Mouse (Mus musculus) lung, postnatal 0 days (tissue): Measurements from ENCODE around the gene Grin2a. TPM values are rescaled to one million over a fixed set of nuclear protein-coding genes. Genes with fewer than 3 reads are reported as not detected.

Experiments
- ATAC-seq: fragments of 200-750 bp; cut with Nextera tagmentation; 2 replicates; pipeline ENCODE4 v1.8.0; 2017; ENCODE audit warnings: moderate library complexity
- DNase-seq: peaks from one replicate; pipeline ENCODE4 v3.0.0-alpha.2; 2016; ENCODE audit warnings: low spot score
- H3K27ac ChIP-seq: fragments of 300-500 bp; sonication (generic); 2 replicates; pipeline ENCODE4 v1.5.1; 2014; ENCODE audit warnings: antibody characterized with exemption, mild to moderate bottlenecking, low read length, mixed read lengths
- H3K27me3 ChIP-seq: fragments of 300-500 bp; sonication (generic); replicated peaks from 2 replicates; pipeline ENCODE4 v1.6.1; 2014; ENCODE audit warnings: low read length, mixed read lengths; ENCODE audit not compliant: insufficient read depth
- H3K36me3 ChIP-seq: fragments of 300-500 bp; sonication (generic); 2 replicates; pipeline ENCODE4 v1.6.1; 2014; ENCODE audit warnings: low read length, mixed read lengths; ENCODE audit not compliant: insufficient read depth
- H3K4me1 ChIP-seq: fragments of 300-500 bp; sonication (generic); 2 replicates; pipeline ENCODE4 v1.6.1; 2014; ENCODE audit warnings: antibody characterized with exemption, low read depth, low read length, mixed read lengths; ENCODE audit not compliant: insufficient read depth
- H3K4me2 ChIP-seq: fragments of 300-500 bp; sonication (generic); replicated peaks from 2 replicates; pipeline ENCODE4 v1.6.1; 2014; ENCODE audit warnings: low read depth, mild to moderate bottlenecking, low read length, moderate library complexity, mixed read lengths
- H3K4me3 ChIP-seq: fragments of 300-500 bp; sonication (generic); 2 replicates; pipeline ENCODE4 v1.5.1; 2014; ENCODE audit warnings: low read depth, low read length
- H3K9ac ChIP-seq: fragments of 300-500 bp; sonication (generic); replicated peaks from 2 replicates; pipeline ENCODE4 v1.6.1; 2014; ENCODE audit warnings: low read depth, mild to moderate bottlenecking
- H3K9me3 ChIP-seq: fragments of 300-500 bp; sonication (generic); 2 replicates; pipeline ENCODE4 v1.6.1; 2016; ENCODE audit warnings: low read length, mixed read lengths
- CTCF ChIP-seq: IDR thresholded peaks from 2 replicates; pipeline ENCODE4 v1.5.1; 2016; ENCODE audit warnings: antibody characterized with exemption, mild to moderate bottlenecking
- EP300 ChIP-seq: IDR thresholded peaks from 2 replicates; pipeline ENCODE4 v1.6.1; 2016; ENCODE audit warnings: antibody characterized with exemption, mild to moderate bottlenecking, control low read depth
- WGBS: fragments of 180-500 bp; shearing (Covaris S2); extraction: QIAGEN DNeasy Blood & Tissue Kit; methylation state at CpG from one replicate; pipeline ENCODE4 v1.1.7; 2014; 5-methylcytosine and 5-hydroxymethylcytosine counted together
- polyA plus RNA-seq: library from polyadenylated mRNA; unstranded; fragments of >200 nt; fragmentation: Nextera tagmentation; extraction: Ambion mirVana; gene quantifications from 2 replicates; pipeline ENCODE4 v1.2.1, GENCODE M21; 2015

The Grin2a gene
- polyA plus RNA-seq, 1 experiment from 2014 or later: 0.06 TPM

GRCm38 (mm10) chr16:9865039-9865438, 130.3 kb downstream of the Grin2a start:
- Histone ChIP-seq H3K27ac (no peak overlapping the region), H3K9me3 (no peaks in the 10 kb centered on the region), H3K9ac (no peak overlapping the region), H3K36me3 (no peaks in the 10 kb centered on the region), H3K4me1 (no peaks in the 10 kb centered on the region), H3K4me2 (no peak overlapping the region), H3K27me3 (no peaks in the 10 kb centered on the region), H3K4me3 (no peak overlapping the region)
- TF ChIP-seq CTCF: no peak
- TF ChIP-seq EP300: no peak
- 65% methylated on average over 4 of the region's 4 CpGs for WGBS
- DNase-seq (no peak), ATAC-seq (no peak)

GRCm38 (mm10) chr16:9857758-9858157, 137.6 kb downstream of the Grin2a start:
- Histone ChIP-seq H3K4me2 (no peak overlapping the region), H3K4me1 (no peaks in the 10 kb centered on the region), H3K9ac (no peak overlapping the region), H3K9me3 (no peaks in the 10 kb centered on the region), H3K36me3 (no peaks in the 10 kb centered on the region), H3K27me3 (no peaks in the 10 kb centered on the region), H3K4me3 (no peak overlapping the region), H3K27ac (no peak overlapping the region)
- TF ChIP-seq CTCF: no peak
- no peak for TF ChIP-seq EP300
- ATAC-seq (no peak), DNase-seq (no peak)
- WGBS: 71% methylated on average over 2 of the region's 2 CpGs

GRCm38 (mm10) chr16:9851265-9851988, 143.9 kb downstream of the Grin2a start:
- no peaks in the 10 kb centered on the region for H3K27me3 ChIP-seq

GRCm38 (mm10) chr16:9841496-9841895, 153.9 kb downstream of the Grin2a start:
- ATAC-seq (no peak), DNase-seq (no peak)
- WGBS: 36% methylated on average over 3 of the region's 3 CpGs
- Histone ChIP-seq H3K9ac (no peak overlapping the region), H3K4me2 (no peak overlapping the region), H3K27me3 (no peaks in the 10 kb centered on the region), H3K4me1 (no peaks in the 10 kb centered on the region), H3K9me3 (no peaks in the 10 kb centered on the region), H3K36me3 (no peaks in the 10 kb centered on the region), H3K27ac (no peak overlapping the region), H3K4me3 (no peak overlapping the region)
- TF ChIP-seq CTCF (no peak), EP300 (no peak)

More at GRCm38 (mm10) chr16:9851265-9851988, 143.9 kb downstream of the Grin2a start:
- ATAC-seq (no peak), DNase-seq (no peak)
- H3K4me1 ChIP-seq: no peaks in the 10 kb centered on the region
- H3K4me2 ChIP-seq: no peak overlapping the region
- no peaks in the 10 kb centered on the region for H3K36me3 ChIP-seq
- TF ChIP-seq EP300: no peak
- TF ChIP-seq CTCF: no peak
- no peak overlapping the region for H3K27ac ChIP-seq
- no peak overlapping the region for H3K4me3 ChIP-seq
- H3K9me3 ChIP-seq: no peaks in the 10 kb centered on the region
- 82% methylated on average over 12 of the region's 12 CpGs for WGBS
- H3K9ac ChIP-seq: no peak overlapping the region

- H3K9me3 ChIP-seq: no peaks in the 10 kb centered on the region
- no peak overlapping the region for H3K4me3 ChIP-seq
- ATAC-seq (no peak), DNase-seq (no peak)
- no peak for TF ChIP-seq CTCF
- no peak for TF ChIP-seq EP300
- 41% methylated on average over 8 of the region's 8 CpGs for WGBS
- H3K27ac ChIP-seq: no peak overlapping the region
- H3K36me3 ChIP-seq: no peaks in the 10 kb centered on the region
- H3K27me3 ChIP-seq: no peaks in the 10 kb centered on the region
- H3K4me1 ChIP-seq: no peaks in the 10 kb centered on the region
- H3K4me2 ChIP-seq: no peak overlapping the region
- H3K9ac ChIP-seq: no peak overlapping the region
These were observed 158.8 kb downstream of the Grin2a start for GRCm38 (mm10) chr16:9836542-9836941.

- ATAC-seq: no peak
- no peaks in the 10 kb centered on the region for H3K9me3 ChIP-seq
- H3K27me3 ChIP-seq: no peaks in the 10 kb centered on the region
- no peak for TF ChIP-seq EP300
- TF ChIP-seq CTCF: no peak
- H3K4me2 ChIP-seq: no peak overlapping the region
- H3K27ac ChIP-seq: no peak overlapping the region
- H3K9ac ChIP-seq: no peak overlapping the region
- no peak for DNase-seq
- no peaks in the 10 kb centered on the region for H3K36me3 ChIP-seq
- no peak overlapping the region for H3K4me3 ChIP-seq
- H3K4me1 ChIP-seq: no peaks in the 10 kb centered on the region
- 82% methylated on average over 2 of the region's 2 CpGs for WGBS
These were observed 161.1 kb downstream of the Grin2a start for GRCm38 (mm10) chr16:9834236-9834635.
